Mouse (Mus musculus) bone marrow macrophage, adult 2 months (primary cell): Measurements from ENCODE around the gene Adra2b.

Source experiments
- CTCF ChIP-seq: IDR thresholded peaks from 2 replicates; pipeline ENCODE4 v1.5.1; 2012; ENCODE audit warnings: low read depth, mild to moderate bottlenecking, low read length, moderate library complexity
- POLR2A ChIP-seq: IDR thresholded peaks from 2 replicates; pipeline ENCODE4 v1.6.1; 2012; ENCODE audit warnings: mild to moderate bottlenecking, low read depth, low read length, borderline replicate concordance

DNA sequence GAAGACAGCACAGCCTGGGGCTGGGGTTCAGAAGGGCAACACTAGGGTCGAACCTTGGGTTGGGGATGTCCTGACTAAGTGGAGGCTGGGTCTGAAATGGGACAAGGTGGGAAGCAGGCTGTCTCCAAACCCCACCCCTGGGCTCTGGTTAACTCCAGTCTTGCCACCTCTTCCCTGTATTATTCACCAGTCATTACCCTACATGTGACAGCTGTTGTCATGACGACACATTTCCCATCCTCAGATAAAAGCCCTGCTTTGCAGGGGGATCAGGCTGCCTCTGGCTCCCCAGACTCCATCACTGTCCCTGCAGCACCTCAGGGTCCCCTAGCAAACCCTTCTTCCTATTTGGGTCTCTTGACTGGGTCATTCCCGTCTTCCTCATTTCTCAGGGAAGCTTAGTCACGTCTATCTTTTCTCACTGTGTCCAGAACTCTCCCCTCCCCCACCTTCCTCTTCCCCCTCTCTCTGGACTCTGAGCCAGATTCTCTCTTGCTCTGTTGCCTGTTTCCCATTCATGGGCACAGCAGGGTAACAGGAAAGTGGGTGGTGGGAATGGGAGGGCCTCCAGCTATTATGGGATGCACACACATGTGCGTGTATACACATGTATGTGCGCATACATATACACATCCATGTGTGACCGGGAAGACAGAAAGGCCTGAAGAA is 15.1 kb downstream of the Adra2b start:
- TF ChIP-seq CTCF (no peak), POLR2A (no peak)
